Mouse (Mus musculus) ovary, adult 18-20 months (tissue): ENCODE results near the gene Magea2.
"Not testable (repeated sequence)": the region's sequence is repeated elsewhere in the genome, so short reads cannot be mapped to it uniquely, and the experiment has no call there.

Experiments used
- DNase-seq: peaks from one replicate; pipeline ENCODE4 v3.0.0; 2022; ENCODE audit warnings: low spot score, mixed read lengths

The Magea2 gene

DNA sequence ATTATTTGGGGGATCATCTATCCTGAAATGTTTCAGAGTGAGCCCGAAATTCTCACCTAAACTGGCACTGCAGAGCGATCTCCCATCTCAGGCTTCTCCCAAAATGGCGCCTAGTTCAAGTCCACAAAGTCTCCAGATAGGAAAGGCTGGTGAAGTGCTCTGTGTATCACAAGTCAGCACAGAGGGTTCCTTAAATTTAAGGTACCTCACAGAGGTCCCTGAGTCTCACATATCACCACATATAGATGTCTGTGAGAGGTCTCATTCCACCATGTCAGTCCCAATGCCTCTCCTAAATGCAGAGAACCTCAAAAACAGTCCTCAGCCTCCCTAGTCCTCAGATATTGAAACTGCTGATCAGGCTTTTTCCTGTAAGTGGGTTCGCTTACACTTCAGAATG lies at the start of gene Magea2:
Gene Magea2, minus strand, starts transcription at position 101 of the 400 bp plus-strand sequence.
- not testable (repeated sequence) for DNase-seq

DNA sequence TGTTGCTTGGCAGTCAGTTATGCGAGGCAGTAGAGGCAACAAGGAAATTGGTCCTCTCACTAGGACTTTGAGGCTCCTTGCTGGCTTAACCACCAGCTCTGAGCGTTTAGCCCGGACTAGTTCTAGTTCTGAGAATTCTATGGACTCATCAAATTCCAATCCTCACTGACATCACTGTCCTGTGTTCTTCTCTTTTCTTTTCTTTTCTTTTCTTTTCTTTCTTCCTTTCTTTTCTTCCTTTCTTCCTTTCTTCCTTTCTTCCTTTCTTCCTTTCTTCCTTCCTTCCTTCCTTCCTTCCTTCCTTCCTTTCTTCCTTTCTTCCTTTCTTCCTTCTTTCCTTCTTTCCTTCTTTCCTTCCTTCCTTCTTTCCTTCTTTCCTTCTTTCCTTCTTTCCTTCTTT lies 34.8 kb upstream of the Magea2 start, which contains the start of gene Cldn34b2:
Gene Cldn34b2, minus strand, starts transcription at position 101 of the 400 bp plus-strand sequence.
- not testable (repeated sequence) for DNase-seq

DNA sequence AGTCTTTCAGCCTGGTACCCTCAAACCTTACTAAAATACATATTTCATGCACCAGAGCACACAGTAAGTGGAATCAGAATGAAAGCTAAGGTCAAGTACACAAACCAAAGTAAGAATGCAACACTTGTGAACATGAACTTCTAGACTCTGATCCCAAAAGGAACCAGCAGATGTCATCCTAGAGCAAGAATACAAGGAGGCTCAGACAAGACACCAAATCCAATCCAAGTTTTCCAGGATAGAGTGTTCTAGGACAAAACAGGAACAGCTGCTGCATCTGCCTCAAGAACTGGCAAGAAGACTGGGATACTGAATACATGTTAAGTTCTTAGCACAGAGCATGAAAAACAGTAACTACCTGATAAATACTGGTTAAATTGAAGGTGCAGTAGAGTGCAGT lies 4.6 kb upstream of the Magea2 start:
- DNase-seq = no peak

DNA sequence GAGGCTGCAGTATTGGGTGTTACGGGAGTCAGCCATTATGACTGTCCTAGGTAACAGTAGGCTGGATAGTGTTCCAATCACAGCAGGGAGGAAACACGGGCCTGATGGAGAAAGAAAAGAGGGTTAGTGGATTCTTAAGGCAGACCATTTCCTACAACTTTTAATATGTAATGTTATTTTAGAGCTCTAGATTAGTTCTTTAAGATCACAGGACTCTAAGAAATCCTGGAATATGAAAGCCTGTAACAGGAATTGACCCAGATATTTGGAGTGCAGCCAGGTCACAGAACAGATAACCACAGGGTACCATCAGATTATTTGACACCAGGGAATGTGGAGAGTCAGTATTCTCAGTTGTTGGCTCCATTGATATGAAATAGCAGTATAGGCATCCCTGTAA lies 3.8 kb downstream of the Magea2 start, which contains the start of gene Magea1:
Gene Magea1, minus strand, starts transcription at position 101 of the 400 bp plus-strand sequence.
- not testable (repeated sequence) for DNase-seq

DNA sequence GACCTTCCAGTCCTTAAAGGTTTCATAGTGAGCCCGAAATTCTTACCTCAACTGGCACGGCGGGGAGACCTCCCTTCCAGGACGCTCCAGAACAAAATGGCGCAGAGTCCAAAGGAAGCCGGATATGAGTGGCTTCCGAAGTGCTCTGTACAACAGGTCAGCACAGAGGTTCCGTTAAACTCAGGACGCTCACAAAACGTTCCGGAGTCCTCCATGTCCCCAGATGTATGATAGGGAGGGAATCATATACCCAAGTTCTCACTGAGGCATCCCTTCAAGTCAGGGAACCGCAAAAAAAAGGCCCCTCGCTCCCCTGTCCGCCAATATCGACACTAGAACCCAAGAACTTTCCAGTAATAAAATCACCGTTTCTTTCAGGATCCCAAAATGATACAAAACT lies 30.4 kb downstream of the Magea2 start, which contains the start of gene Magea5:
Gene Magea5, minus strand, starts transcription at position 101 of the 400 bp plus-strand sequence.
- DNase-seq = not testable (repeated sequence)

DNA sequence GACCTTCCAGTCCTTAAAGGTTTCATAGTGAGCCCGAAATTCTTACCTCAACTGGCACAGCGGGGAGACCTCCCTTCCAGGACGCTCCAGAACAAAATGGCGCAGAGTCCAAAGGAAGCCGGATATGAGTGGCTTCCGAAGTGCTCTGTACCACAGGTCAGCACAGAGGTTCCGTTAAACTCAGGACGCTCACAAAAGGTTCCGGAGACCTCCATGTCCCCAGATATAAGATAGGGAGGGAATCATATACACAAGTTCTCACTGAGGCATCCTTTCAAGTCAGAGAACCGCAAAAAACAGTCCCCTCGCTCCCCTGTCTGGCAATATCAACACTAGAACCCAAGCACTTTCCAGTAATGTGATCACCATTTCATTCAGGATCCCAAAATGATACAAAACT lies 97.7 kb downstream of the Magea2 start, which contains the start of gene Magea8:
Gene Magea8, minus strand, starts transcription at position 101 of the 400 bp plus-strand sequence.
- DNase-seq = not testable (repeated sequence)
